In genomic region chr11:96498481-96498880, GRCm38 (mm10) we compare ENCODE assay signal across 23 mouse cellular contexts.
"Had no signal": no experiment of that assay in that cellular context is flagged by ENCODE, and none has a peak within 500 bp of the region (broad histone marks: within the 10 kb centered on the region; RNA-seq: fewer than 3 reads in every experiment).

No protein-coding gene starts in this region.

- H3K27ac ChIP-seq: kidney, embryonic 15.5 days; limb, embryonic 13.5 days; liver, embryonic 12.5 days; liver, embryonic 15.5 days; lung, embryonic 15.5 days; neural tube, embryonic 12.5 days; neural tube, embryonic 15.5 days; stomach, postnatal 0 days had no signal

- H3K4me1 ChIP-seq: kidney, embryonic 15.5 days; limb, embryonic 13.5 days; liver, embryonic 12.5 days; liver, embryonic 15.5 days; megakaryocyte, embryonic 14.5 days; neural tube, embryonic 12.5 days; neural tube, embryonic 15.5 days had no signal

- H3K27me3 ChIP-seq: kidney, embryonic 15.5 days; lung, embryonic 15.5 days; neural tube, embryonic 12.5 days; neural tube, embryonic 15.5 days had no signal

- DNase-seq: kidney, adult 8-10 months; kidney, postnatal 10 days; kidney, postnatal 36 days; left cerebral cortex, postnatal 4 days; liver; lung, adult 18-20 months; lung, postnatal 10 days; lung, postnatal 36 days; right cerebral cortex, adult 18-20 months; right cerebral cortex, postnatal 14 days; right cerebral cortex, postnatal 4 days; thymus, adult 2 months; thymus, postnatal 14 days; thymus, postnatal 4 days had no signal

- H3K36me3 ChIP-seq: kidney, embryonic 15.5 days; limb, embryonic 13.5 days; liver, embryonic 12.5 days; liver, embryonic 15.5 days; lung, embryonic 15.5 days; neural tube, embryonic 12.5 days; neural tube, embryonic 15.5 days had no signal

- H3K4me2 ChIP-seq: kidney, embryonic 15.5 days; limb, embryonic 13.5 days; liver, embryonic 12.5 days; liver, embryonic 15.5 days; lung, embryonic 15.5 days; neural tube, embryonic 12.5 days; neural tube, embryonic 15.5 days had no signal

- H3K4me3 ChIP-seq: kidney, embryonic 15.5 days; limb, embryonic 13.5 days; liver, embryonic 12.5 days; liver, embryonic 15.5 days; lung, embryonic 15.5 days; megakaryocyte, embryonic 14.5 days; neural tube, embryonic 12.5 days; neural tube, embryonic 15.5 days had no signal

- H3K9ac ChIP-seq: kidney, embryonic 15.5 days; limb, embryonic 13.5 days; liver, embryonic 12.5 days; liver, embryonic 15.5 days; lung, embryonic 15.5 days; neural tube, embryonic 12.5 days; neural tube, embryonic 15.5 days had no signal

- H3K9me3 ChIP-seq: kidney, embryonic 15.5 days; limb, embryonic 13.5 days; liver, embryonic 12.5 days; liver, embryonic 15.5 days; lung, embryonic 15.5 days; megakaryocyte, embryonic 14.5 days; neural tube, embryonic 12.5 days; neural tube, embryonic 15.5 days had no signal

- ATAC-seq: liver, embryonic 12.5 days had no signal
